Comparison of ENCODE assay signal across 15 mouse cellular contexts in genomic region chr6:28857198-28858180, GRCm38 (mm10). TPM values are rescaled to one million over a fixed set of nuclear protein-coding genes. Genes with fewer than 3 reads are reported as not detected.
A peak's percentile ranks its signal among the peaks of the same experiment; 100 is the strongest.
DNase-seq lines count a peak whose midpoint lies in the region; ATAC-seq lines count a peak whose summit lies in the region.
"Had no signal": no experiment of that assay in that cellular context is flagged by ENCODE, and none has a peak within 500 bp of the region (broad histone marks: within the 10 kb centered on the region; RNA-seq: fewer than 3 reads in every experiment).

No protein-coding gene starts in this region.

- no peak for DNase-seq in heart, embryonic 10.5 days (ENCODE audit: low spot score)
- DNase-seq in midbrain, embryonic 11.5 days (ENCODE audit: low spot score, missing footprints): peak; percentile 79
- no peak for DNase-seq in midbrain, embryonic 10.5 days (ENCODE audit: low spot score)
- DNase-seq in retina, embryonic 14.5 days (ENCODE audit: low spot score): no peak
- DNase-seq in layer of hippocampus, postnatal 36 days: no peak
- DNase-seq: adrenal gland, postnatal 36 days; cerebellum, postnatal 10 days; kidney, adult 9 months; lung, postnatal 10 days; right cerebral cortex, postnatal 25 days had no signal

- H3K36me3 ChIP-seq in heart, embryonic 15.5 days: no peaks in the 10 kb centered on the region
- H3K36me3 ChIP-seq in heart, embryonic 10.5 days: no peaks in the 10 kb centered on the region
- no peaks in the 10 kb centered on the region for H3K36me3 ChIP-seq in midbrain, embryonic 11.5 days (ENCODE audit: control insufficient read depth, insufficient read depth, low read length)
- H3K36me3 ChIP-seq in midbrain, embryonic 10.5 days: no peaks in the 10 kb centered on the region
- H3K36me3 ChIP-seq: limb, embryonic 13.5 days had no signal

- no peak overlapping the region for H3K9ac ChIP-seq in heart, embryonic 15.5 days
- no peak overlapping the region for H3K9ac ChIP-seq in midbrain, embryonic 11.5 days (ENCODE audit: low read length)
- H3K9ac ChIP-seq: limb, embryonic 13.5 days had no signal

- ATAC-seq in heart, embryonic 15.5 days (replicated peaks; ENCODE audit: insufficient number of reproducible peaks, insufficient read depth, low FRiP score, low read depth): no peak
- no peak for ATAC-seq in midbrain, embryonic 11.5 days (ENCODE audit: low FRiP score)
- 0 out of 2 replicates have a peak, but pooled peaks have one; percentile 19 for ATAC-seq in common myeloid progenitor, adult 5-6 weeks (replicated peaks; ENCODE audit: low read depth, poor library complexity, severe bottlenecking)
- ATAC-seq: forebrain, embryonic 14.5 days; hindbrain, embryonic 16.5 days had no signal

- H3K4me1 ChIP-seq in heart, embryonic 15.5 days (replicated peaks): peaks cover 40% of the 10 kb centered on the region
- peaks cover 71% of the 10 kb centered on the region for H3K4me1 ChIP-seq in heart, embryonic 10.5 days
- H3K4me1 ChIP-seq in midbrain, embryonic 11.5 days (ENCODE audit: control insufficient read depth, insufficient read depth, low read length): peaks cover 17% of the 10 kb centered on the region
- H3K4me1 ChIP-seq in midbrain, embryonic 10.5 days: peaks cover 45% of the 10 kb centered on the region

- H3K27me3 ChIP-seq in heart, embryonic 15.5 days: no peaks in the 10 kb centered on the region
- H3K27me3 ChIP-seq in heart, embryonic 10.5 days (ENCODE audit: insufficient read depth, poor library complexity, severe bottlenecking): no peaks in the 10 kb centered on the region
- H3K27me3 ChIP-seq in midbrain, embryonic 11.5 days (ENCODE audit: control insufficient read depth, insufficient read depth, low read length): no peaks in the 10 kb centered on the region
- no peaks in the 10 kb centered on the region for H3K27me3 ChIP-seq in midbrain, embryonic 10.5 days (ENCODE audit: low read depth, poor library complexity, severe bottlenecking)
- H3K27me3 ChIP-seq: limb, embryonic 13.5 days had no signal

- H3K9me3 ChIP-seq in heart, embryonic 15.5 days (replicated peaks): no peaks in the 10 kb centered on the region
- H3K9me3 ChIP-seq in heart, embryonic 10.5 days: no peaks in the 10 kb centered on the region
- no peaks in the 10 kb centered on the region for H3K9me3 ChIP-seq in midbrain, embryonic 11.5 days (ENCODE audit: control insufficient read depth, low read length)
- H3K9me3 ChIP-seq in midbrain, embryonic 10.5 days (replicated peaks): no peaks in the 10 kb centered on the region
- H3K9me3 ChIP-seq: limb, embryonic 13.5 days had no signal

- H3K4me3 ChIP-seq in heart, embryonic 15.5 days: no peak overlapping the region
- no peak overlapping the region for H3K4me3 ChIP-seq in heart, embryonic 10.5 days
- no peak overlapping the region for H3K4me3 ChIP-seq in midbrain, embryonic 11.5 days (ENCODE audit: low read depth, low read length)
- no peak overlapping the region for H3K4me3 ChIP-seq in midbrain, embryonic 10.5 days
- H3K4me3 ChIP-seq: limb, embryonic 13.5 days had no signal

- WGBS in heart, embryonic 15.5 days: 38% methylated on average over 2 of the region's 2 CpGs
- WGBS in heart, embryonic 10.5 days: 22% methylated on average over 2 of the region's 2 CpGs
- WGBS in midbrain, embryonic 11.5 days: 86% methylated on average over 2 of the region's 2 CpGs
- WGBS in midbrain, embryonic 10.5 days: 83% methylated on average over 2 of the region's 2 CpGs

- peak overlapping the region; percentile 13; the same call in 1 of the 2 replicates for H3K27ac ChIP-seq in heart, embryonic 15.5 days
- no peak overlapping the region; the same call in 1 of the 2 replicates for H3K27ac ChIP-seq in heart, embryonic 10.5 days
- H3K27ac ChIP-seq in midbrain, embryonic 11.5 days (ENCODE audit: low read depth, low read length): no peak overlapping the region
- H3K27ac ChIP-seq in midbrain, embryonic 10.5 days (replicated peaks): no peak overlapping the region
- H3K27ac ChIP-seq: limb, embryonic 13.5 days had no signal

- no peak overlapping the region for H3K4me2 ChIP-seq in heart, embryonic 15.5 days
- no peak overlapping the region for H3K4me2 ChIP-seq in midbrain, embryonic 11.5 days
- H3K4me2 ChIP-seq: limb, embryonic 13.5 days had no signal

RNA-seq across cellular contexts. Expression of gene Lrrc4, which starts 25.9 kb away (rescaled TPM):
- 0.30 and 0.51 TPM in 2 replicates for polyA plus RNA-seq in heart, embryonic 15.5 days (2015; fragmentation: Nextera tagmentation; extraction: Ambion mirVana)
- polyA plus RNA-seq in heart, embryonic 10.5 days (2016; fragmentation: Nextera tagmentation; extraction: Ambion mirVana): 0.73 and 0.87 TPM in 2 replicates
- polyA plus RNA-seq in midbrain, embryonic 11.5 days (2014; fragmentation: Nextera tagmentation; extraction: Ambion mirVana): 2.2 and 2.7 TPM in 2 replicates
- 1.5 and 2.3 TPM in 2 replicates for polyA plus RNA-seq in midbrain, embryonic 10.5 days (2016; fragmentation: Nextera tagmentation; extraction: Ambion mirVana)
- 0.37 TPM in 1 of 2 replicates, not detected in the other for total RNA-seq in common myeloid progenitor, adult 5-6 weeks (2017)
- total RNA-seq in layer of hippocampus, postnatal 36 days (2021): 10 to 100 TPM; 88.9 to 90.2 TPM
